Mouse (Mus musculus) spleen, adult 2 months (tissue): ENCODE results near the gene Unc93a. TPM values are rescaled to one million over a fixed set of nuclear protein-coding genes. Genes with fewer than 3 reads are reported as not detected.
"Not testable (repeated sequence)": the region's sequence is repeated elsewhere in the genome, so short reads cannot be mapped to it uniquely, and the experiment has no call there.

ENCODE experiments used
- DNase-seq, 2 experiments: peaks; one replicate each; pipeline versions ENCODE4 v3.0.0 to v3.0.0-alpha.2; 2012 to 2021; ENCODE audit warnings: low spot score in 2 of 2, low read depth in 1 of 2
- H3K27ac ChIP-seq: fragments of 200-500 bp; 2 replicates; pipeline ENCODE4 v1.5.1; 2012; ENCODE audit warnings: low read length, inconsistent platforms; ENCODE audit not compliant: insufficient read depth
- H3K27me3 ChIP-seq: fragments of 200-500 bp; 2 replicates; pipeline ENCODE4 v1.6.1; 2012; ENCODE audit warnings: mild to moderate bottlenecking, moderate library complexity, low read length, inconsistent platforms; ENCODE audit not compliant: control insufficient read depth, insufficient read depth
- H3K36me3 ChIP-seq: fragments of 200-500 bp; 2 replicates; pipeline ENCODE4 v1.6.1; 2012; ENCODE audit warnings: mild to moderate bottlenecking, low read length, inconsistent platforms; ENCODE audit not compliant: control insufficient read depth, insufficient read depth
- H3K4me1 ChIP-seq: fragments of 200-500 bp; 2 replicates; pipeline ENCODE4 v1.6.1; 2011; ENCODE audit warnings: inconsistent platforms; ENCODE audit not compliant: control insufficient read depth, insufficient read depth, insufficient read length
- H3K4me3 ChIP-seq: fragments of 200-500 bp; 2 replicates; pipeline ENCODE4 v1.5.1; 2011; ENCODE audit warnings: mild to moderate bottlenecking, inconsistent platforms; ENCODE audit not compliant: insufficient read depth, insufficient read length; ENCODE audit errors: extremely low read depth
- WGBS: fragments of 180-500 bp; shearing (Covaris S2); methylation state at CpG from one replicate; pipeline ENCODE4 v1.1.7; 2018; 5-methylcytosine and 5-hydroxymethylcytosine counted together
- polyA plus RNA-seq: library from polyadenylated mRNA; depleted of rRNA; stranded (reverse); fragments of >200 nt; gene quantifications from 2 replicates; pipeline ENCODE4 v1.2.3, GENCODE M21; 2012; rRNA removed

The Unc93a gene
- polyA plus RNA-seq, 1 experiment: not detected

GRCm38 (mm10) chr17:13069227-13069626 lies 62.4 kb downstream of the Unc93a start:
- not testable (repeated sequence) for H3K4me3 ChIP-seq, H3K27ac ChIP-seq, H3K36me3 ChIP-seq, DNase-seq, H3K4me1 ChIP-seq, H3K27me3 ChIP-seq
- 12% methylated on average over 4 of the region's 5 CpGs for WGBS

GRCm38 (mm10) chr17:13067864-13068385 lies 63.7 kb downstream of the Unc93a start:
- 89% methylated on average over 1 of the region's 4 CpGs for WGBS
- H3K4me1 ChIP-seq, H3K27me3 ChIP-seq, DNase-seq, H3K36me3 ChIP-seq, H3K27ac ChIP-seq, H3K4me3 ChIP-seq: not testable (repeated sequence)

GRCm38 (mm10) chr17:13062882-13063281 lies 68.7 kb downstream of the Unc93a start:
- H3K36me3 ChIP-seq, H3K4me1 ChIP-seq, H3K27ac ChIP-seq, DNase-seq, H3K4me3 ChIP-seq, H3K27me3 ChIP-seq: not testable (repeated sequence)
- WGBS: 89% methylated on average over 7 of the region's 7 CpGs

- H3K27me3 ChIP-seq, H3K36me3 ChIP-seq, H3K4me1 ChIP-seq, H3K4me3 ChIP-seq, DNase-seq, H3K27ac ChIP-seq: not testable (repeated sequence)
- WGBS: 92% methylated on average over 4 of the region's 4 CpGs
Observed at GRCm38 (mm10) chr17:13060804-13061203, 70.8 kb downstream of the Unc93a start, which contains the start of gene Tcp10b. Gene Tcp10b, plus strand, starts transcription at chr17:13061104.

Other genes with a start within 250 kb of the Unc93a start
- gene Pnldc1, start 221.6 kb downstream of the Unc93a start, polyA plus RNA-seq: 0.32 and 0.88 TPM in 2 replicates
- 29.9 and 32.9 TPM in 2 replicates for gene Tcp1, start 216.1 kb downstream of the Unc93a start, polyA plus RNA-seq
- 19.9 and 22.3 TPM in 2 replicates for gene Mrpl18, start 215.5 kb downstream of the Unc93a start, polyA plus RNA-seq
- gene Acat3, start 191.2 kb downstream of the Unc93a start, polyA plus RNA-seq: 0.07 TPM in 1 of 2 replicates, not detected in the other
- gene Acat2, start 171.1 kb downstream of the Unc93a start, polyA plus RNA-seq: 3.5 and 4.6 TPM in 2 replicates
- gene Wtap, start 137.6 kb downstream of the Unc93a start, polyA plus RNA-seq: 11.7 TPM in 2 replicates
- 98.9 and 191 TPM in 2 replicates for gene Sod2, start 125.0 kb downstream of the Unc93a start, polyA plus RNA-seq
- 0.41 and 0.62 TPM in 2 replicates for gene Gpr31b, start 79.5 kb downstream of the Unc93a start, polyA plus RNA-seq
- not detected in 2 replicates for gene Tcp10b, start 70.7 kb downstream of the Unc93a start, polyA plus RNA-seq
- not detected in 2 replicates for gene Smok2a, start 89.4 kb upstream of the Unc93a start, polyA plus RNA-seq
- gene Smok2b, start 98.4 kb upstream of the Unc93a start, polyA plus RNA-seq: not detected in 2 replicates
- not detected in 2 replicates for gene Tcp10c, start 222.8 kb upstream of the Unc93a start, polyA plus RNA-seq